Mouse (Mus musculus) heart, adult 2 months (tissue): Measurements from ENCODE around the gene Gm3448. TPM values are rescaled to one million over a fixed set of nuclear protein-coding genes. Genes with fewer than 3 reads are reported as not detected.
"Not testable (repeated sequence)": the region's sequence is repeated elsewhere in the genome, so short reads cannot be mapped to it uniquely, and the experiment has no call there.

Experiments used
- DNase-seq, 2 experiments: peaks; one replicate each; pipeline ENCODE4 v3.0.0; 2021
- H3K27ac ChIP-seq: fragments of 200-600 bp; 2 replicates; pipeline ENCODE4 v1.8.1; 2022
- H3K27me3 ChIP-seq: fragments of 200-500 bp; 2 replicates; pipeline ENCODE4 v1.6.1; 2012; ENCODE audit warnings: mild to moderate bottlenecking, low read length, inconsistent platforms, mixed read lengths; ENCODE audit not compliant: control insufficient read depth, insufficient read depth
- H3K36me3 ChIP-seq: fragments of 200-500 bp; 2 replicates; pipeline ENCODE4 v1.6.1; 2012; ENCODE audit warnings: low read length, inconsistent platforms; ENCODE audit not compliant: control insufficient read depth, insufficient read depth
- H3K4me1 ChIP-seq: fragments of 200-500 bp; 2 replicates; pipeline ENCODE4 v1.6.1; 2011; ENCODE audit warnings: low read length; ENCODE audit not compliant: control insufficient read depth, insufficient read depth
- H3K4me3 ChIP-seq: fragments of 200-600 bp; 2 replicates; pipeline ENCODE4 v1.8.1; 2022
- H3K79me2 ChIP-seq: fragments of 200-500 bp; replicated peaks from 2 replicates; pipeline ENCODE4 v1.6.1; 2012; ENCODE audit warnings: mild to moderate bottlenecking, inconsistent platforms, low read length, moderate library complexity, mixed read lengths; ENCODE audit not compliant: control insufficient read depth, insufficient read depth
- H3K9ac ChIP-seq: fragments of 200-500 bp; 2 replicates; pipeline ENCODE4 v1.6.1; 2012; ENCODE audit warnings: low read depth, mild to moderate bottlenecking, control low read depth, inconsistent platforms, low read length, mixed read lengths
- WGBS: fragments of 180-500 bp; shearing (Covaris S2); methylation state at CpG from one replicate; pipeline ENCODE4 v1.1.7; 2018; 5-methylcytosine and 5-hydroxymethylcytosine counted together
- intact Hi-C: fragments of 180-260 bp; cut with DNase I; formaldehyde crosslinking; loops from one replicate; pipeline ENCODE4 v1.15.1; 2025
- polyA plus RNA-seq: library from polyadenylated mRNA; depleted of rRNA; stranded (reverse); fragments of >200 nt; gene quantifications from 2 replicates; pipeline ENCODE4 v1.2.3, GENCODE M21; 2012
- total RNA-seq, 2 experiments: library from RNA; stranded (reverse); gene quantifications; 2 replicates each; pipeline ENCODE4 v1.2.3; 2021

The Gm3448 gene
- total and polyA plus RNA-seq, 3 experiments = 0.84 to 1.0 (median 1.0) TPM

- H3K79me2 ChIP-seq, H3K9ac ChIP-seq, DNase-seq, intact Hi-C loops, H3K4me1 ChIP-seq, H3K27me3 ChIP-seq, H3K36me3 ChIP-seq, H3K4me3 ChIP-seq, H3K27ac ChIP-seq: not testable (repeated sequence)
- no CpG with 5 or more reads among the region's 3 CpGs for WGBS
Observed at GRCm38 (mm10) chr17:15040455-15040854, 882 bp downstream of the Gm3448 start.

- DNase-seq, intact Hi-C loops, H3K9ac ChIP-seq, H3K79me2 ChIP-seq, H3K4me3 ChIP-seq, H3K4me1 ChIP-seq, H3K27ac ChIP-seq, H3K36me3 ChIP-seq, H3K27me3 ChIP-seq: not testable (repeated sequence)
- no CpG with 5 or more reads among the region's 4 CpGs for WGBS
Observed at GRCm38 (mm10) chr17:15031414-15031813, 9.9 kb downstream of the Gm3448 start.

GRCm38 (mm10) chr17:15025513-15025912 is 15.8 kb downstream of the Gm3448 start:
- H3K36me3 ChIP-seq, DNase-seq, H3K9ac ChIP-seq, H3K79me2 ChIP-seq, H3K4me3 ChIP-seq, H3K27me3 ChIP-seq, intact Hi-C loops, H3K4me1 ChIP-seq, H3K27ac ChIP-seq: not testable (repeated sequence)
- WGBS = no CpG with 5 or more reads among the region's 6 CpGs

GRCm38 (mm10) chr17:15024502-15025193 is 16.7 kb downstream of the Gm3448 start:
- H3K79me2 ChIP-seq, intact Hi-C loops, H3K4me1 ChIP-seq, DNase-seq, H3K36me3 ChIP-seq, H3K4me3 ChIP-seq, H3K9ac ChIP-seq, H3K27me3 ChIP-seq, H3K27ac ChIP-seq: not testable (repeated sequence)
- WGBS = no CpG with 5 or more reads among the region's 48 CpGs

- H3K36me3 ChIP-seq, H3K4me3 ChIP-seq, H3K27me3 ChIP-seq, H3K79me2 ChIP-seq, H3K27ac ChIP-seq, H3K4me1 ChIP-seq, intact Hi-C loops, H3K9ac ChIP-seq, DNase-seq: not testable (repeated sequence)
- no CpG with 5 or more reads among the region's 97 CpGs for WGBS
Observed at GRCm38 (mm10) chr17:15023878-15024492, 17.4 kb downstream of the Gm3448 start.

GRCm38 (mm10) chr17:15021503-15022220 is 19.7 kb downstream of the Gm3448 start:
- intact Hi-C loops, H3K4me1 ChIP-seq, H3K27ac ChIP-seq, H3K9ac ChIP-seq, H3K79me2 ChIP-seq, H3K4me3 ChIP-seq, H3K27me3 ChIP-seq, H3K36me3 ChIP-seq: not testable (repeated sequence)
- WGBS = 85% methylated on average over 3 of the region's 3 CpGs
- peak; percentile 37 to 57 for DNase-seq

GRCm38 (mm10) chr17:15009706-15010413 is 31.5 kb downstream of the Gm3448 start, which contains the start of gene Gm3435:
Gene Gm3435, plus strand, starts transcription at chr17:15010176.
- H3K79me2 ChIP-seq, intact Hi-C loops, H3K4me1 ChIP-seq, H3K27me3 ChIP-seq, H3K9ac ChIP-seq, DNase-seq, H3K36me3 ChIP-seq, H3K27ac ChIP-seq, H3K4me3 ChIP-seq: not testable (repeated sequence)
- WGBS = no CpG with 5 or more reads among the region's 60 CpGs

- DNase-seq, H3K27me3 ChIP-seq, H3K27ac ChIP-seq, H3K36me3 ChIP-seq, H3K4me1 ChIP-seq, H3K4me3 ChIP-seq, intact Hi-C loops, H3K9ac ChIP-seq, H3K79me2 ChIP-seq: not testable (repeated sequence)
- no CpG with 5 or more reads among the region's 3 CpGs for WGBS
Observed at GRCm38 (mm10) chr17:15009088-15009487, 32.2 kb downstream of the Gm3448 start.

- H3K4me1 ChIP-seq, H3K9ac ChIP-seq, DNase-seq, intact Hi-C loops, H3K4me3 ChIP-seq, H3K36me3 ChIP-seq, H3K27ac ChIP-seq, H3K79me2 ChIP-seq, H3K27me3 ChIP-seq: not testable (repeated sequence)
- WGBS = no CpG with 5 or more reads among the region's 4 CpGs
Observed at GRCm38 (mm10) chr17:15000047-15000446, 41.3 kb downstream of the Gm3448 start.
